Mouse (Mus musculus) hindbrain, embryonic 16.5 days (tissue): ENCODE measurements around the gene Pomgnt1. TPM values are rescaled to one million over a fixed set of nuclear protein-coding genes. Genes with fewer than 3 reads are reported as not detected.

Experiments
- ATAC-seq: fragments of 200-750 bp; cut with Nextera tagmentation; 2 replicates; pipeline ENCODE4 v1.8.0; 2017; ENCODE audit warnings: moderate TSS enrichment, moderate library complexity
- H3K27ac ChIP-seq: fragments of 300-500 bp; sonication (generic); 2 replicates; pipeline ENCODE4 v1.5.1; 2014; ENCODE audit warnings: low read depth, mild to moderate bottlenecking, control low read depth, low read length, moderate library complexity
- H3K27me3 ChIP-seq: fragments of 300-500 bp; sonication (generic); replicated peaks from 2 replicates; pipeline ENCODE4 v1.6.1; 2014; ENCODE audit warnings: low read length; ENCODE audit not compliant: control insufficient read depth, insufficient read depth
- H3K36me3 ChIP-seq: fragments of 300-500 bp; sonication (generic); 2 replicates; pipeline ENCODE4 v1.6.1; 2014; ENCODE audit warnings: mild to moderate bottlenecking, low read length, moderate library complexity, mixed read lengths; ENCODE audit not compliant: control insufficient read depth, insufficient read depth
- H3K4me1 ChIP-seq: fragments of 300-500 bp; sonication (generic); 2 replicates; pipeline ENCODE4 v1.6.1; 2014; ENCODE audit warnings: low read depth, low read length; ENCODE audit not compliant: control insufficient read depth, insufficient read depth
- H3K4me2 ChIP-seq: fragments of 300-500 bp; sonication (generic); 2 replicates; pipeline ENCODE4 v1.6.1; 2014; ENCODE audit warnings: mild to moderate bottlenecking, low read length, control low read depth, moderate library complexity
- H3K4me3 ChIP-seq: fragments of 300-500 bp; sonication (generic); 2 replicates; pipeline ENCODE4 v1.5.1; 2014; ENCODE audit warnings: mild to moderate bottlenecking, low read length, control low read depth, moderate library complexity
- H3K9ac ChIP-seq: fragments of 300-500 bp; sonication (generic); 2 replicates; pipeline ENCODE4 v1.6.1; 2014; ENCODE audit warnings: low read depth, mild to moderate bottlenecking, control low read depth, low read length, moderate library complexity
- H3K9me3 ChIP-seq: fragments of 300-500 bp; sonication (generic); 2 replicates; pipeline ENCODE4 v1.6.1; 2014; ENCODE audit warnings: mild to moderate bottlenecking, low read length, moderate library complexity; ENCODE audit not compliant: control insufficient read depth
- WGBS: fragments of 180-500 bp; shearing (Covaris S2); extraction: QIAGEN DNeasy Blood & Tissue Kit; methylation state at CpG from one replicate; pipeline ENCODE4 v1.1.7; 2014; 5-methylcytosine and 5-hydroxymethylcytosine counted together
- polyA plus RNA-seq: library from polyadenylated mRNA; unstranded; fragments of >200 nt; fragmentation: Nextera tagmentation; extraction: Ambion mirVana; gene quantifications from 2 replicates; pipeline ENCODE4 v1.2.1, GENCODE M21; 2015

Gene Pomgnt1
- polyA plus RNA-seq, 1 experiment from 2014 or later = 68.2 TPM

GRCm38 (mm10) chr4:116193583-116194383, 70.1 kb downstream of the Pomgnt1 start:
- Histone ChIP-seq H3K9ac (no peak overlapping the region), H3K4me3 (no peak overlapping the region), H3K9me3 (no peaks in the 10 kb centered on the region), H3K27me3 (no peaks in the 10 kb centered on the region), H3K36me3 (no peaks in the 10 kb centered on the region), H3K4me1 (no peaks in the 10 kb centered on the region), H3K4me2 (no peak overlapping the region), H3K27ac (no peak overlapping the region)
- WGBS = 73% methylated on average over 9 of the region's 9 CpGs
- no peak for ATAC-seq

GRCm38 (mm10) chr4:116198422-116198821, 74.8 kb downstream of the Pomgnt1 start:
- H3K36me3 ChIP-seq = no peaks in the 10 kb centered on the region
- no peak overlapping the region for H3K4me3 ChIP-seq
- no peak overlapping the region for H3K27ac ChIP-seq
- H3K27me3 ChIP-seq = no peaks in the 10 kb centered on the region
- H3K9ac ChIP-seq = no peak overlapping the region
- H3K4me1 ChIP-seq = no peaks in the 10 kb centered on the region
- ATAC-seq = no peak
- H3K9me3 ChIP-seq = no peaks in the 10 kb centered on the region
- WGBS = 92% methylated on average over 2 of the region's 2 CpGs
- no peak overlapping the region for H3K4me2 ChIP-seq

- Histone ChIP-seq H3K27me3 (no peaks in the 10 kb centered on the region), H3K36me3 (no peaks in the 10 kb centered on the region), H3K27ac (no peak overlapping the region), H3K9ac (no peak overlapping the region), H3K4me3 (no peak overlapping the region), H3K4me2 (no peak overlapping the region), H3K4me1 (no peaks in the 10 kb centered on the region), H3K9me3 (no peaks in the 10 kb centered on the region)
- ATAC-seq = no peak
- 76% methylated on average over 3 of the region's 3 CpGs for WGBS
Measured at GRCm38 (mm10) chr4:116204422-116204821, 80.8 kb downstream of the Pomgnt1 start.

- ATAC-seq = no peak
- no peaks in the 10 kb centered on the region for H3K9me3 ChIP-seq
- 81% methylated on average over 4 of the region's 4 CpGs for WGBS
- no peaks in the 10 kb centered on the region for H3K36me3 ChIP-seq
- no peak overlapping the region for H3K9ac ChIP-seq
- no peak overlapping the region for H3K27ac ChIP-seq
- H3K27me3 ChIP-seq = no peaks in the 10 kb centered on the region
- no peak overlapping the region for H3K4me2 ChIP-seq
- no peak overlapping the region for H3K4me3 ChIP-seq
- no peaks in the 10 kb centered on the region for H3K4me1 ChIP-seq
Measured at GRCm38 (mm10) chr4:116206531-116206930, 82.9 kb downstream of the Pomgnt1 start.

- no peak overlapping the region for H3K27ac ChIP-seq
- no peaks in the 10 kb centered on the region for H3K36me3 ChIP-seq
- no peak overlapping the region for H3K9ac ChIP-seq
- H3K4me1 ChIP-seq = no peaks in the 10 kb centered on the region
- no peaks in the 10 kb centered on the region for H3K27me3 ChIP-seq
- WGBS = 82% methylated on average over 1 of the region's 1 CpGs
- no peak overlapping the region for H3K4me2 ChIP-seq
- H3K4me3 ChIP-seq = no peak overlapping the region
- no peaks in the 10 kb centered on the region for H3K9me3 ChIP-seq
- ATAC-seq = no peak
Measured at GRCm38 (mm10) chr4:116208891-116209290, 85.3 kb downstream of the Pomgnt1 start.

Other genes with a start within 250 kb of the Pomgnt1 start
- gene Kncn, start 239.4 kb upstream of the Pomgnt1 start, polyA plus RNA-seq = 0.45 TPM in 1 of 2 replicates, not detected in the other
- gene 6430628N08Rik, start 233.2 kb upstream of the Pomgnt1 start, polyA plus RNA-seq = 0.41 and 0.44 TPM in 2 replicates
- 5.8 and 6.8 TPM in 2 replicates for gene Dmbx1, start 183.9 kb upstream of the Pomgnt1 start, polyA plus RNA-seq
- gene Faah, start 105.9 kb upstream of the Pomgnt1 start, polyA plus RNA-seq = 23.8 and 27.5 TPM in 2 replicates
- 11.9 and 12.1 TPM in 2 replicates for gene Nsun4, start 70.0 kb upstream of the Pomgnt1 start, polyA plus RNA-seq
- gene Uqcrh, start 48.8 kb upstream of the Pomgnt1 start, polyA plus RNA-seq = 427 and 492 TPM in 2 replicates
- gene Lrrc41, start 48.6 kb upstream of the Pomgnt1 start, polyA plus RNA-seq = 72.1 and 78.4 TPM in 2 replicates
- 7.6 and 9.1 TPM in 2 replicates for gene Rad54l, start 150 bp upstream of the Pomgnt1 start, polyA plus RNA-seq
- 3.3 and 3.7 TPM in 2 replicates for gene Lurap1, start 27.5 kb downstream of the Pomgnt1 start, polyA plus RNA-seq
- 0.11 and 0.63 TPM in 2 replicates for gene Tspan1, start 43.8 kb downstream of the Pomgnt1 start, polyA plus RNA-seq
- not detected in 2 replicates for gene 1700042G07Rik, start 49.5 kb downstream of the Pomgnt1 start, polyA plus RNA-seq
- not detected in 2 replicates for gene Gm49337, start 49.5 kb downstream of the Pomgnt1 start, polyA plus RNA-seq
- gene Pik3r3, start 97.8 kb downstream of the Pomgnt1 start, polyA plus RNA-seq = 47.4 and 57.2 TPM in 2 replicates